Mouse (Mus musculus): Measurements from ENCODE around the gene Tifab. TPM values are rescaled to one million over a fixed set of nuclear protein-coding genes. Genes with fewer than 3 reads are reported as not detected.
A peak's percentile ranks its signal among the peaks of the same experiment; 100 is the strongest.
"Not testable (repeated sequence)": the region's sequence is repeated elsewhere in the genome, so short reads cannot be mapped to it uniquely, and the experiment has no call there.

Tifab gene
- total RNA-seq (2021) = 1 to 10 TPM; 1.3 TPM
- long read RNA-seq = 0 reads

- no peak for DNase-seq (ENCODE audit: low spot score in 2 of 2)
Measured at GRCm38 (mm10) chr13:56178416-56179035, at the start of gene Tifab. TSS of gene Tifab (minus strand) at chr13:56178885.

GRCm38 (mm10) chr13:56226175-56226954, 47.7 kb upstream of the Tifab start:
- peak; percentile 28 to 69 for DNase-seq (ENCODE audit: low spot score in 2 of 2)

DNA sequence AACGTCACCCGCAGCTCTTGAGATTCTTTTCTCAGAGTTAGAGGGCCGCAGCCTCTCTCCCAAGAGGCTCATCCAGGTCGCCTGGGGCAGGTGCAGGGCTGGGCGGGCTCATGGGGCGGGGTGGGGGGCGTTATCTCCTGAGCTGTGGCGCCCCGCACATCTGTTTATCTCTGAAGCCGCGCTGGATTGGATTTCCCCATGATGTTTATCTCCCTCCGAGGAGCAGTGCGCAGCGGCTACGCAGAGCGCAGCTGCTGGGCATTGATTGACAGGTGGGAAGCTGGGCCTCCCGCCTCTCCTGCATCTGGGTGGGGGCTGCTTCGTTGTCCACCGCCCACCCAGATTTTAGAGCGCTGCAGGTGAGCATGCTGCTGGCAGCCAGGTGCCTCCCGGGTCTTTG, 44.9 kb upstream of the Tifab start:
- DNase-seq (ENCODE audit: low spot score in 2 of 2) = no peak

- no peak for DNase-seq (ENCODE audit: low spot score in 2 of 2)
Measured at GRCm38 (mm10) chr13:56222849-56223246, 44.2 kb upstream of the Tifab start.

DNA sequence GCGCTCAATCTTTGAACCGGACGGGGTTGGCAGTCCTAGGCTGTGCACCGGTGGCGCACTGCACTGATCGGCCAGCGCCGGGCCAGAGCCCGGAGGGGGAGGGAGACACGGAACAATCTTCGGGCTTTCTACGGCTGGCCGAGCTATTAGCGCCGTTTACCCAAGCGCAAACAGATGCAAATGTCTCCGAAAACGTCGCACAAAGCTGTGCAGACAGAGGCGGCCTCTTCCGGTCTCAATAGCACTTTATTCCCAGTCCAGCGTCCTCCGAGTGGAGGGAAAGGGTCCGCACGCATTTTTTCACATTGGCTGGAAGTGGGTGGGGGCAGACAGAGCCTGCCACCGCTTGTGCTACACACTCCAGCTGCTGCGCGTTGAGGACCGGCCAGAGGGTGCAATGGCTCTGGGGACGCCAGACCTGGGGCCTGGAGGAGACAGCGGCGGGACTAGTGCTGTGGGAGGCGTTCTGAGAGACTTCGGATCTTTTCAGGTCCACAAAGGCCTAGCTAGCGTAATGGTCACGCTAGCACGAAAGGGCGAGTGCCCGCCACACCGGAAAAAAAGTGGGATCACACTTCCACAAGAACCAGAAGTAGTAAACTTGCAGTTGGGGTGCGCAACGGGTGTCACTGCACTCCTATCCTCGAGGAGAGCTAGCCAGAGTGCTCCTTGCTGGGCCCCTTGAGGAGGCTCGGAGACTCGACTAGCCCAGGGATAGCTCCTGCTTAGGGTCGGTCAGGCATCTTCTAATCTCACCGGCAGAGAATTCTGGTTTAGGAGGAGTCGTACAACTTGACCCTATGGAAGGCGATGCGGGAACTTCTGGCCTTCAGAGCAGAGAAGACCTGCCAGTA, 43.5 kb upstream of the Tifab start:
- peak; percentile 8 to 38 for DNase-seq (ENCODE audit: low spot score in 2 of 2)

DNA sequence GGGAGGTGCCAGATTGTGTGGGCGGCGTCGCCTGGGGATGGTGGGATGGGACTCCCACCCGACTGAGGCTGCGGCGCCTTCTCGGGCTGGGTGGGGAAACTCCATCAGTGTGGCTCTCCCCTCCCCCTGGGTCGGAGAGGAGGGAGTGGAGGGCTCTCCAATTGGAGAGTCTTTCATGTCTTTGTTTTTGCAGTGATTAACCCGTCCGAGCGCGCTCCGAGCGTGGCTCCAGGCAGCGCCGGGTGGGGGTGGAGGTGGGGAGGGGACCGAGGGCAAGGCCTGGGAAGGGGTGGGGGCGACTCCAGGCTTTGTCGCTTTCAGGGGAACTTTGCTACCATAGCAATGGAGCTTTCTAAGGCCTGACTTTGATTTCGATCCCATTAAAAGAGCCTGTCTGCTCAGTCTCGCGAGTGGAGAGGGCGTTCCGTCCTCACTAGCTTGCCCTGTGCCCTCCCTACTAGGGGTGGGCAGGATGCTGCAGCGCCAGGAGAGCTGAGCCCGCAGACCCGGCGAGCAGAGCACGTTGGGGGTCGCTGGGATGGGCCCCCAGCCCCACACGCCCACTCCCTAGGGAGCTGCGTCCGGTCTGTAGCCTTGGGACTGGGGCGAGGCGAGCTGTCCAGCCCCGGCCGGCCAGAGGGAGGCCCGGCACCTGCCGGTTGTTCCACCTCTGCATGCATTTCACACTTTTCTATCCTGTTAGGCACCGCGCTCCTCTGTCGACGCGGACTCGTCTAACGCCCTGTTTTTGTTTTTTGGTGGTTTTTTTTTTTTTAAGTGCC, 42.6 kb upstream of the Tifab start:
- peak in 1 of 2 experiments; percentile 10 for DNase-seq (ENCODE audit: low spot score in 2 of 2)

DNA sequence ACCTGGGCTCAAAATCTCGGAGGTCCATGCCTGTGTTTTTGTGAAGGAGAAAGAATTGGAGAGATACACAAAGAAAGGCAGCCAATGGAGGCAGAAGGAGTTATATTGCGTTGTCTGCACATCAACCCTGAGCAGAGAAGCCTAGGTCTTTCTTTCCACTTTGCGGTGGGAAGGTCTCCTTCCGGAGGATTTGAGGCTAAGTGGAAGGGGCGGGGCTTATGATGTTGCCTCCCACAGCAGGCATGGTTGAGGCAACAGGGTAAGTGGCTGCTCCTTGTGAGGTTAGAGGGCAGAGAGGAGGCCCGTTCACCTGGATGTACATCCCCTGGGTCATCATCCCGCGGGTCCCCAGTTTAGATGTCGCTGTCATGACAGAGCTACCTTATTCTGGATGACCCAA, 40.6 kb upstream of the Tifab start:
- no peak for DNase-seq (ENCODE audit: low spot score in 2 of 2)

GRCm38 (mm10) chr13:56216090-56216489, 37.4 kb upstream of the Tifab start:
- DNase-seq (ENCODE audit: low spot score in 2 of 2) = no peak

DNA sequence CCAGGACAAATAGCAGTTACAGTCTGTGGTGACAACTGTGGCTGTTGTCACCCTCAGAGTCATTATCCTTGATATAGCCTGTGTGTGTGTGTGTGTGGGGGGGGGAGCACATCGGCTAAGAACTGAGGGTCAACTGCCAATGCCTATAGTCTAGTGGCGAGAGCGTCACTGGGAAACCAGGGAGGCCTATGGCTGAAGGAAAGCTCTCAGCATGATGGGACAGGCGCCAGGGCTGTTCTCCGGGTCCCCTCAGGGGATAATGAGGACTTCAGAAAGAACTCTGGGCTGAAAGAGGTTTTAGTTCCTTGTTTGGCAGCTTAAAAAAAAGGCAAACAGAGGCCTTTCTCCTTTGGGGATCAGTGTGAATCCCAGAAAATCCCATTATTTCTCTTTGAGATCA, 35.9 kb upstream of the Tifab start:
- no peak for DNase-seq (ENCODE audit: low spot score in 2 of 2)

DNA sequence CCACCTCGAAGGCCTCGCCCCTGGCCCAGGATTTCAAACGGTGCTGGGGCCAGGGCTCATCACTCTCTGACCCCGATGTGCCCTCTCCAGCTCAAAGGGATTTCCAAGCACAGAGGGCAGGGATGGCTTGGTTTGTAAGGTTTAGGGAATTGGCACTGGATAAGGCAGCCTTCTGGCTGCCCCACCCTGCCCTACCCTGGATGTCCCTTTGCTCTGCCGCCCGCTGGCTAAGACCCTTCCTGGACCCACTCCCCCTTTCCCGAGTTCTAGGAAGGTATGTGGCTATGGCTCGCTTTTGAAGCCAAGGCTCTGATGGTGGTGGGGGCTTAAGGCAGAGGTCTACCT, 30.4 kb upstream of the Tifab start:
- DNase-seq (ENCODE audit: low spot score in 2 of 2) = no peak

- no peak for DNase-seq (ENCODE audit: low spot score in 2 of 2)
Measured at GRCm38 (mm10) chr13:56208225-56209066, 29.8 kb upstream of the Tifab start.

DNA sequence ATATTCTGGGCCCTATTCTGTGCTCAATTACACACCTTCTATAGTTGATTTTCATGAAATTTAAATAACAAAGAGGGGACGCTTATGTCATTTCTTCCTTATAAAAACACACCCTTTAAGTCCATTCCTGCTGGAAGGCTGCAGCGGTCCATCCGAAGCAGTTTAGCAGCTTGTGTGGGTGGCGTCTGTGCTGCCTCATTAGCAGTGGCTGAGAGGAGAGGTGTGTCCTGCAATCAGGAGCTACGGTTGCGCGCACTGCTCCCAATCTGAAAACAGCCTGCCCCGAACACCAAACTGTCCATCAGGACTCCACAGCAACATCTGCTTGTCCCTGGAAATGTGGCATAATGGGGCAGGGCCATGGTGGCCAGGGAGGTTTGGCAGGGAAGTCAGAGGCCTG, 20.8 kb upstream of the Tifab start:
- DNase-seq (ENCODE audit: low spot score in 2 of 2) = no peak

DNA sequence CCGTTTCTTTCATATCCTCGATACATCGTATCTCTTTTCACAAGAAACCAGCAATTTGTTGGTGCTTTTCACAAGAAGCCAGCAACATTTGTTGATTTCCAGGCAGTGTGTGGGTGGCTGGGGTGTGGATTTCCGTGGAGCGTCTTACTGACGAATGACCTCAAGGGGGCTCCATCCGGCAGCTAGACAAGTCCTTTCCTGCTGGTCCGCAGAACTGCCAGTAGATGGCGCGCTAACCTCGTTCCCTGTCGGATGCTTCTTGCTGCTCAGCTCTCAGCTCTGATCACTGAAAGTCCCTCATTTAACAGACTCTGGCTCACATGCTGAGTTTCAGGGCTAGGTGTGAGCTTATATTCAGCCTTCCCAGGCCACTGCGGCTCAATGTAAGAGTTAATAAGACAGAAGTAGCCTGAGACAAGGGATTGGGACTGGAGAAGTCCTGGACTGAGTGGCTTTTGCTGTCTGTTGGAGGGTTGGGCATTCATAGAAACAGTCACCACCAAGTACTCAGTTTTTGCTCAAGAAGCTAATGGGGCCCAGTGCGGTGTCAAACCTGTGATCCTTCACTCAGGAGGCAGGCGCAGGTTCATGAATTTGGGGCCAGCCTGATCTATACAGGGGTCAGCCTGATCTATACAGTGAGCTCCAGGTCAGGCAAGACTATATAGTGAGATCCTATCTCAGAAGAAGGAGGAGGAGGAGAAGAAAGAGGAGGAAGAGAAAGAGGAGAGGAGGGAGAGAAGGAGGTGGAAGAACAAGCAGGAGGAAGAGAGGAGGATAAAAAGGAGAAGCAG, 19.0 kb upstream of the Tifab start:
- DNase-seq (ENCODE audit: low spot score in 2 of 2) = peak; percentile 83 to 94

GRCm38 (mm10) chr13:56197031-56197430, 18.3 kb upstream of the Tifab start:
- DNase-seq (ENCODE audit: low spot score in 2 of 2) = peak in 1 of 2 experiments; percentile 15

DNA sequence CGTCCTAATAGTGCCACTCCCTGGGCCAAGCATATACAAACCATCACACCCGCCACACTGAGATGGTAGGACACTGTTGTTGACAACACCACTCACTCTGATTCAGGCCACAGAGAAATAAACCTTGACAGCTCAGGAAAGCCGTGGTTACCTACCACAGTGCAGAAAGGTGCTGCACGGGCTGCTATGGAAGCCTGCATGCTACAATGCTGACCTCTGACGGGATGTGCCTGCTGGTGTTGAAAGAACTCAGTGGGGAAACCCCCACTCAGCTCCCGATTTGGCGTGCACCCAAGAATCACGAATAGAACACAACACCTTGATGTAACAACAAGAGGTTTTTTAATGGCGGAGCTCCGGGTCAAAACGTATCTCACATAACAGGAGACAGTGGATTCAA, 17.1 kb upstream of the Tifab start:
- DNase-seq (ENCODE audit: low spot score in 2 of 2) = not testable (repeated sequence)

GRCm38 (mm10) chr13:56194181-56194580, 15.5 kb upstream of the Tifab start:
- DNase-seq (ENCODE audit: low spot score in 2 of 2) = not testable (repeated sequence)

DNA sequence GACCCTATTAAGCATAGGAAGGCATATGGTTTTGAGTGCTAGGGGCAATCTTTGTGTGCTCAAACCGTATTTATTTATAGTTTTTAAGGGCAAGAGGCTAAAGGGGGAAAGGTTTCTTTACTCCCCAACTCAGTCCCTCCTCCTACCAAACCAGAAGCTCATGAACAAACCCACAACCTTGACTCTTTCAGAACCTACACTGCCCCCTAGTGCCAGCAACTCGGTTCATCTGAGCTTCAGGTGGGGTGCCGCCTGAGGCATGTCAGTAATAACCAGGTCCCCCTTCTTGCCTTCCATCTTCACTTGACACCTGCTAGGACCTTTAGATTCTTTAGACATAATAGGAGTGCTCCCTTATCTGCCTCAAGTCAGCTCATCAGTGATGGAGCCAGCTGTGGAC, 12.5 kb upstream of the Tifab start:
- no peak for DNase-seq (ENCODE audit: low spot score in 2 of 2)

DNA sequence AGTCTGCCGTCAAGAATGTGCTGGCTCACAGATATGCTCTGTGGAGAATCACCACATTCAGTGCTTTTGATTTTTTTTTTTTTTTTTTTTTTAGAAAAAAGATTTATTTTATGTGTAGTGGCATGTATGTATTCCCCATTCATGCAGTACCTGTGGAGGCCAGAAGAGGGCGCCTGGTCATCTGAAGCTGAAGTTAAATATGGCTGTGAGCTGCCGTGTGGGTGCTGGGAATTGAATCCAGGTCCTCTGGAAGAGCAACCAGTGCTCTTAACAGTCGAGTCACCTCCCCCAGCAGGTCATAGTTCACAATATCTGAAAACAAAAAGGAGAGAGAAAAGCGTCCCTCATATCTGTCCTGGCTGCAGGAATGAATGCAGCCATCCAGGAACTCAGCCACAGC, 11.0 kb upstream of the Tifab start:
- no peak for DNase-seq (ENCODE audit: low spot score in 2 of 2)

- no peak for DNase-seq (ENCODE audit: low spot score in 2 of 2)
Measured at GRCm38 (mm10) chr13:56183687-56184086, 5.0 kb upstream of the Tifab start.
